Mouse (Mus musculus): ENCODE measurements around the gene Gdpd2.

Gene Gdpd2

GRCm38 (mm10) chrX:100729665-100730188, at the start of gene Gdpd2:
Gene Gdpd2 (plus strand): TSS chrX:100729873.
- peak; percentile 16 for DNase-seq (ENCODE audit: low spot score)

GRCm38 (mm10) chrX:100686527-100686926, 43.1 kb upstream of the Gdpd2 start:
- no peak for DNase-seq (ENCODE audit: low spot score)

GRCm38 (mm10) chrX:100687360-100688032, 42.2 kb upstream of the Gdpd2 start:
- no peak for DNase-seq (ENCODE audit: low spot score)

- DNase-seq (ENCODE audit: low spot score): no peak
Measured at GRCm38 (mm10) chrX:100688033-100688370, 41.7 kb upstream of the Gdpd2 start.

GRCm38 (mm10) chrX:100696776-100697175, 32.9 kb upstream of the Gdpd2 start:
- DNase-seq (ENCODE audit: low spot score): no peak

- DNase-seq (ENCODE audit: low spot score): no peak
Measured at GRCm38 (mm10) chrX:100708032-100708431, 21.6 kb upstream of the Gdpd2 start.

- no peak for DNase-seq (ENCODE audit: low spot score)
Measured at GRCm38 (mm10) chrX:100716173-100716572, 13.5 kb upstream of the Gdpd2 start.

- DNase-seq (ENCODE audit: low spot score): peak; percentile 36
Measured at GRCm38 (mm10) chrX:100728947-100729346, 726 bp upstream of the Gdpd2 start.

- no peak for DNase-seq (ENCODE audit: low spot score)
Measured at GRCm38 (mm10) chrX:100730266-100730665, 593 bp downstream of the Gdpd2 start.

- no peak for DNase-seq (ENCODE audit: low spot score)
Measured at GRCm38 (mm10) chrX:100734359-100734758, 4.7 kb downstream of the Gdpd2 start.

GRCm38 (mm10) chrX:100738918-100739317, 9.2 kb downstream of the Gdpd2 start:
- peak; percentile 47 for DNase-seq (ENCODE audit: low spot score)

GRCm38 (mm10) chrX:100739443-100739842, 9.8 kb downstream of the Gdpd2 start:
- no peak for DNase-seq (ENCODE audit: low spot score)

GRCm38 (mm10) chrX:100740785-100741184, 11.1 kb downstream of the Gdpd2 start:
- no peak for DNase-seq (ENCODE audit: low spot score)

GRCm38 (mm10) chrX:100741940-100742339, 12.3 kb downstream of the Gdpd2 start:
- peak; percentile 30 for DNase-seq (ENCODE audit: low spot score)

GRCm38 (mm10) chrX:100765855-100766254, 36.2 kb downstream of the Gdpd2 start:
- no peak for DNase-seq (ENCODE audit: low spot score)

GRCm38 (mm10) chrX:100767181-100767884, 37.7 kb downstream of the Gdpd2 start, which contains the start of gene Dlg3:
Gene Dlg3 (plus strand): TSS chrX:100767722.
- no peak for DNase-seq (ENCODE audit: low spot score)

- no peak for DNase-seq (ENCODE audit: low spot score)
Measured at GRCm38 (mm10) chrX:100767885-100768626, 38.4 kb downstream of the Gdpd2 start.

GRCm38 (mm10) chrX:100769281-100769680, 39.6 kb downstream of the Gdpd2 start:
- no peak for DNase-seq (ENCODE audit: low spot score)

- DNase-seq (ENCODE audit: low spot score): peak; percentile 54
Measured at GRCm38 (mm10) chrX:100774341-100774811, 44.7 kb downstream of the Gdpd2 start.

- no peak for DNase-seq (ENCODE audit: low spot score)
Measured at GRCm38 (mm10) chrX:100775405-100775804, 45.7 kb downstream of the Gdpd2 start.

GRCm38 (mm10) chrX:100776494-100776893, 46.8 kb downstream of the Gdpd2 start:
- DNase-seq (ENCODE audit: low spot score): peak; percentile 26

- DNase-seq (ENCODE audit: low spot score): peak; percentile 37
Measured at GRCm38 (mm10) chrX:100776985-100777654, 47.4 kb downstream of the Gdpd2 start.

All from ovary, postnatal 14 days (tissue).